Comparison of ENCODE assay signal across 10 mouse cellular contexts in the genomic region with DNA sequence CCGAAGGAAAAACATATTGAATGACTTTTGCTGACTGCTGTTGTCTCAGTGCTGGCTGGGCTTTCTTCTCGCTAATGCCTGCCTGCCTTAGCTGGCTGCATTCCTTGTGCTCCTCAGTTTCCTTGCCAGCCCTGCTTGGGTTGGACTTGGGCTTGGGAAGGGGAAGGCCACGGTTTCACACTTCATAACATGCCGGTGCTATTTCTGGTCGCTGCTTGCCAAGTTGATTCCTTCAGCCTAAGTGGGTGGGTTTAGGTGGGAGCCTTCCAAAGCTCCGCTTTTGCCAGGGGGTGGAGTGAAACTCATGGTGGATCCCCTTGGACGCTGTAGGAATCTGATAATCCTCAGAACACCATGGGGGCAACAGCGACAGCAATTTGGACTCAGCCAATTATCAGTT. TPM values are rescaled to one million over a fixed set of nuclear protein-coding genes. Genes with fewer than 3 reads are reported as not detected.
A peak's percentile ranks its signal among the peaks of the same experiment; 100 is the strongest.
DNase-seq lines count a peak whose midpoint lies in the region; ATAC-seq and TF ChIP-seq lines count a peak whose summit lies in the region.
"Had no signal": no experiment of that assay in that cellular context is flagged by ENCODE, and none has a peak within 500 bp of the region (broad histone marks: within the 10 kb centered on the region; RNA-seq: fewer than 3 reads in every experiment).

No protein-coding gene starts in this region.

- no peaks in the 10 kb centered on the region for H3K36me3 ChIP-seq in kidney, embryonic 16.5 days (ENCODE audit: insufficient read depth, low read length)
- no peaks in the 10 kb centered on the region for H3K36me3 ChIP-seq in heart, embryonic 12.5 days
- H3K36me3 ChIP-seq in thymus, adult 2 months (ENCODE audit: control insufficient read depth, insufficient read depth, low read length): no peaks in the 10 kb centered on the region

- 48% methylated on average over 8 of the region's 8 CpGs for WGBS in kidney, embryonic 16.5 days
- 44% methylated on average over 8 of the region's 8 CpGs for WGBS in heart, embryonic 12.5 days
- 69% methylated on average over 8 of the region's 8 CpGs for WGBS in thymus, adult 2 months

- no peak overlapping the region for H3K27ac ChIP-seq in kidney, embryonic 16.5 days (ENCODE audit: low read length)
- H3K27ac ChIP-seq in heart, embryonic 12.5 days (ENCODE audit: poor library complexity, severe bottlenecking): no peak overlapping the region
- H3K27ac ChIP-seq in thymus, adult 2 months (ENCODE audit: control insufficient read depth, insufficient read depth, low read length): no peak overlapping the region

- no peak for TF ChIP-seq CTCF in thymus, adult 2 months (IDR thresholded peaks at IDR 0.05; ENCODE audit: borderline replicate concordance, control insufficient read depth, extremely low read depth, insufficient read depth, low read length, poor library complexity)

- H3K4me1 ChIP-seq in kidney, embryonic 16.5 days (ENCODE audit: insufficient read depth, low read length): peaks cover 35% of the 10 kb centered on the region
- H3K4me1 ChIP-seq in heart, embryonic 12.5 days (replicated peaks): peaks cover 39% of the 10 kb centered on the region
- no peaks in the 10 kb centered on the region for H3K4me1 ChIP-seq in thymus, adult 2 months (replicated peaks; ENCODE audit: control insufficient read depth, insufficient read depth, low read length)

- H3K9me3 ChIP-seq in kidney, embryonic 16.5 days (ENCODE audit: low read length): no peaks in the 10 kb centered on the region
- no peaks in the 10 kb centered on the region for H3K9me3 ChIP-seq in heart, embryonic 12.5 days (replicated peaks)

- ATAC-seq in kidney, embryonic 16.5 days (ENCODE audit: low FRiP score, low TSS enrichment): no peak
- no peak for ATAC-seq in heart, embryonic 12.5 days (ENCODE audit: insufficient number of reproducible peaks, low FRiP score)

- DNase-seq in kidney, adult 18-20 months: peak; percentile 51
- DNase-seq in fibroblast of lung, adult 2 months (ENCODE audit: low read depth): peak; percentile 40
- peak; percentile 22 for DNase-seq in lung, postnatal 14 days
- DNase-seq in thymus, adult 2 months: no peak
- no peak for DNase-seq in embryo, embryonic 10.5 days (ENCODE audit: low spot score)
- DNase-seq in cerebellum, adult 11 months: no peak

- TF ChIP-seq POLR2A in thymus, adult 2 months (IDR thresholded peaks at IDR 0.05; ENCODE audit: control insufficient read depth, extremely low read depth, insufficient read depth, low read length, poor library complexity): no peak

- H3K4me2 ChIP-seq in kidney, embryonic 16.5 days (replicated peaks; ENCODE audit: low read depth, low read length): no peak overlapping the region
- H3K4me2 ChIP-seq in heart, embryonic 12.5 days: peak overlapping the region; percentile 23; the same call in 1 of the 2 replicates

- no peaks in the 10 kb centered on the region for H3K27me3 ChIP-seq in kidney, embryonic 16.5 days (ENCODE audit: insufficient read depth, low read length)
- H3K27me3 ChIP-seq in heart, embryonic 12.5 days (replicated peaks): no peaks in the 10 kb centered on the region
- peaks cover 15% of the 10 kb centered on the region for H3K27me3 ChIP-seq in thymus, adult 2 months (ENCODE audit: control insufficient read depth, insufficient read depth, low read length)

- no peak overlapping the region for H3K4me3 ChIP-seq in kidney, embryonic 16.5 days (ENCODE audit: low read length)
- H3K4me3 ChIP-seq in heart, embryonic 12.5 days: no peak overlapping the region
- no peak overlapping the region for H3K4me3 ChIP-seq in thymus, adult 2 months (ENCODE audit: control insufficient read depth, insufficient read depth, low read length)
- H3K4me3 ChIP-seq: erythroblast, embryonic 14.5 days; megakaryocyte, embryonic 14.5 days had no signal

- no peak overlapping the region for H3K9ac ChIP-seq in kidney, embryonic 16.5 days (replicated peaks; ENCODE audit: low read length)
- H3K9ac ChIP-seq in heart, embryonic 12.5 days: no peak overlapping the region; the same call in 1 of the 2 replicates

RNA-seq across cellular contexts. Expression of a gene that starts 5.9 kb away (rescaled TPM):
- 12.0 and 17.9 TPM in 2 replicates for polyA plus RNA-seq in kidney, embryonic 16.5 days (2015; fragmentation: Nextera tagmentation; extraction: Ambion mirVana)
- 11.5 and 12.5 TPM in 2 replicates for polyA plus RNA-seq in heart, embryonic 12.5 days (2016; fragmentation: Nextera tagmentation; extraction: Ambion mirVana)
- polyA plus RNA-seq in thymus, adult 2 months (2012; rRNA removed): 13.0 and 15.9 TPM in 2 replicates

Comparison
In these comparisons a context has a peak if more than half of its experiments do, and no peak if none do; other contexts are left out.
1. DNase-seq: peak in kidney, adult 18-20 months (single experiment), fibroblast of lung, adult 2 months (single experiment) and lung, postnatal 14 days (single experiment); none in thymus, adult 2 months (single experiment), embryo, embryonic 10.5 days (single experiment) and cerebellum, adult 11 months (single experiment).